Mouse (Mus musculus) gastrocnemius, adult 2 months (tissue): ENCODE data around the gene Sh3glb2. TPM values are rescaled to one million over a fixed set of nuclear protein-coding genes. Genes with fewer than 3 reads are reported as not detected.

ENCODE experiments used
- DNase-seq: peaks from one replicate; pipeline ENCODE4 v3.0.0; 2022
- H3K27ac ChIP-seq: fragments of 200-600 bp; 2 replicates; pipeline ENCODE4 v1.8.1; 2022; ENCODE audit warnings: mild to moderate bottlenecking
- H3K4me3 ChIP-seq: fragments of 200-600 bp; 2 replicates; pipeline ENCODE4 v1.8.1; 2022; ENCODE audit warnings: mild to moderate bottlenecking, moderate library complexity
- CTCF ChIP-seq: fragments of 200-600 bp; IDR thresholded peaks from 2 replicates; pipeline ENCODE4 v1.8.1; 2022; ENCODE audit warnings: antibody characterized with exemption, mild to moderate bottlenecking, moderate library complexity
- intact Hi-C: fragments of 180-260 bp; cut with DNase I; formaldehyde crosslinking; loops from one replicate; pipeline ENCODE4 v1.15.1; 2025
- total RNA-seq, 2 experiments: library from RNA; stranded (reverse); gene quantifications; 2 replicates each; pipeline ENCODE4 v1.2.3; 2021

Sh3glb2 gene
- total RNA-seq, 2 experiments from 2014 or later = 12.7 to 18.8 TPM

DNA sequence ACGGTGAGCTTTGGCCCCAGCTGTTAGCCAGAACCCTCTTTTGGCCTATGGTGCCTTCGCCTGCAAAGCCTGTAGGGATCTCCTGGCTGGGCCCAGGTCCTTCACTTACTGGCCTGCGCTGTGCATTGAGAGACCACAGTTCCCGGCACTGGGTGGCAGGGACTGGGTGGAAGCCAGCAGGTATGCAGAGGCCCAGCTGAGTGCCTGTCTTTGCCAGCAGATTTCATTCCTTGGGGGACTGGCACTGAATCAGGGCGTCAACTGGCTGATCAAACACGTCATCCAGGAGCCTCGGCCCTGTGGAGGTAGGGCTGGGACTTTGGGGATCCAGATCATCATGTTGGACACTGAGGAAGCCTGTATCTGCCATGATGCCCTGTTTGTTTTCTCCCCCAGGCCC, 36.6 kb upstream of the Sh3glb2 start:
- no peak overlapping the region for H3K27ac ChIP-seq
- peak; percentile 21 for DNase-seq
- TF ChIP-seq CTCF = no peak
- no peak overlapping the region for H3K4me3 ChIP-seq
- intact Hi-C loops = no loop called here

DNA sequence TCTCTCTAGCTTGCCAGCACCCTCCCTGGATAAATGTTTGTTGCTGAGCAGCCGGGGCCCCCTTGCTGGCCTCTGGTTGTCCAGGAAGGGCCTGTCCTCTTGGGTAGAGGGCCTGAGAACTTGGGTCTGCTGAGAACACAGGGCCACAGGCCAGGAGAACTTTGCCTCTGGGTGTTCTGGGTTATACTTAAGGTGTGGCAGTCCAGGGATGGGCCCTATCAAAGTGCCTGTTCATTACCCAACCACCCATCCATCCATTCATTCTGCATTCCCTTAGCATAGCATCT, 34.2 kb upstream of the Sh3glb2 start:
- intact Hi-C loops = no loop called here
- peak overlapping the region; percentile 83 for H3K4me3 ChIP-seq
- TF ChIP-seq CTCF = no peak
- no peak for DNase-seq
- H3K27ac ChIP-seq = peak overlapping the region; percentile 93

DNA sequence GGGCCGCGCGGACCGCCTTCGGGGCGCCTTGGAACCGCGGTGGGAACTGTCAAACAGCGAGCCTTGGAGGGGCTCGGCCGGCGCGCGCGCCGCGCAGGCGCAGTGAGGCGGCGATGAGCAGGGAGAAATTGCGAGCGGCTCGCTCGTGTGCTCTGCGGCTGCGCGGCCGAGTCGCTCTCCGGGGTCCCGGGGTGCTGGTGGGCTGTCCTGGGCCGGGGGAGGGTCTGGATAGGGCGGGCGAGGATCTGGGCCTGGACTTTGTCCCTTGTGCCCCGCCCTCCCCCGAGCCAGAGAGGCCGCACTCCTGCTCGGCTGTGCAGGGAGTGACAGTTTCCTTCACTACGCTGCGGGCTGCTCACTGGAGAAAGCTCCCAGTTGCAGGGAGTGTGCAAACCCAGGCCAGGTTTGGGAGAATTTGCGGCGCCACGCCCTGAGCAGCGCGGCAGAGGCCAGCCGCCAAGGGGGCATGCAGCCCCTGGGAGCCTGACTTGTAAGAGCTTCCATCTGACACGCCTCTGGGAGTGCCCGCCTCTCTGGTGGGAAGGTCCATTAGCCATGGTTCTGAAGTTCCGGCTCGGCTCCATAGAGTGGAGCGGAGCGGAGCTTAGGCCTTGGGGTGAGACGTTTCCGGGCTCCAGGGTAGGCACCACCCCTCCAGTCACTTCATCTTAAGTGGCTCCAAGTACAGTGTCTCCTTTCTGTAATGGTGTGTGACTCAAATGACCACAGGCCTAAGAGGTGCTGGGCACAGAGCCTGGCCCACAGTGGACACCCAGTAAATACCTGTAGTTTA, 33.6 kb upstream of the Sh3glb2 start:
- peak; percentile 89 for DNase-seq

DNA sequence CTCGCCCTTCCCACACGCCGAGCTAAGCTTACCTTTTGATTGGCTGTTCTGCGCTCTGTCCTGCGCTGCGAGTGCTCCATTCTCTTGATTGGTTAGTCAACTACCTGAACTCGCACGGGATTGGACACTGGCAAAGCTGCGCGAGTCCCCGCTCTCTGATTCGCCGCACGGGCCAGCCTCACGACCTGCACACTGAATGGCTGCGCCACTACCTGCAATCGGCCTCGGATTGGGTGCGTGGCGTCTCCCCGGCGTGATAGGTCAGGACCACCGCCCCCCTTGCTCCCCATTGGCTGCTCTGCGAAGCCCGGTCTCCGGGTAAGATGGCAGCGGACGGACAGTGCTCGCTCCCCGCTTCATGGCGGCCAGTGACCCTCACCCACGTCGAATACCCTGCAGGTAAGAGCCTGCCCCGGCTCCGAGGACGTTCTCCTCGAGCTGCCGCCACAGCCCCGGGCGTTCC, 33.0 kb upstream of the Sh3glb2 start, which contains the start of gene Dolpp1:
Gene Dolpp1 (plus strand): TSS at position 141 of the 463 bp plus-strand sequence.
- intact Hi-C loops = no loop called here
- H3K4me3 ChIP-seq = peak within 1 kb of the TSS; percentile 83
- TF ChIP-seq CTCF = no peak
- DNase-seq = peak; percentile 99
- peak within 1 kb of the TSS; percentile 93 for H3K27ac ChIP-seq

More for the DNA sequence above, 33.6 kb upstream of the Sh3glb2 start:
- TF ChIP-seq CTCF = no peak
- peak overlapping the region; percentile 83 for H3K4me3 ChIP-seq
- intact Hi-C loops = no loop called here
- peak overlapping the region; percentile 93 for H3K27ac ChIP-seq

DNA sequence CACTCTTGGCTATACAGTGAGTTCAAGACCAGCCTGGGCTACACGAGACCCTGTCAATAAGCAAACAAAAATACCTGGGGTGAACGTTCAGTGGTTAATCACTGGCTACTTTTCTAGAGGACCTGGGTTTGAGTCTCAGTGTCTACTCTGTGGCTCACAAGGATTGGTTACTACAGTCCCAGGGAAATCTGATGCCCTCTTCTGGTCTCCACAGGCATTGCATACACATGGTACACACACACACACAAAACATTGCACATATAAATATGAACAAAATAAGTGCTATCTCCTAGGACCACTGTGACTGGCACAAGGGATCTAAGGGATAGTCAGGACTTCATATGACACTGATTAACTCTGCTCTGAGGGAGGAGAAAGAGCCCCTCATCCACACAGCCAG, 29.9 kb upstream of the Sh3glb2 start:
- no peak for DNase-seq
- intact Hi-C loops = no loop called here

DNA sequence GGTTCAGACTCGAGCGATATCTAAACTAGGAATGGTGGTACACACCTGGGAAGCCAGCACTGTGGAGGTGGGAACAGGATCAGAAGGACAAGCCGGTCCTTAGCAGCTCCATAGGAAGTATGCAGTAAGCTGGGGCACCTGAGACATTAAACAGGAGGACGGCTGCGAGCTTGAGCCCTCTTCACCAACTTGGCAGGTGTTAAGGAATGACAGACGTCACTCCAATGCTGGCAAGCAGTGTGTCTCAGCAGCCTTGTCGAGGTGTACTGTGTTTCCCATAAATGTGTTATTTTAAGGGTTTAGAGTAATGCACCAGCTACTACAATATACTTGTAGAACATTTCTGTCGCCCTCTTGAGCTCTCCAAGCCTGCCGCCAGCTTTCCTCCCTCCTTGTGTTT, 27.8 kb upstream of the Sh3glb2 start:
- peak overlapping the region; percentile 49; the same call in 1 of the 2 replicates for H3K27ac ChIP-seq
- no peak for DNase-seq
- H3K4me3 ChIP-seq = no peak overlapping the region
- TF ChIP-seq CTCF = no peak
- intact Hi-C loops = no loop called here

More for the DNA sequence above, 29.9 kb upstream of the Sh3glb2 start:
- no peak overlapping the region for H3K27ac ChIP-seq
- TF ChIP-seq CTCF = peak; percentile 23; the same call in 1 of the 2 replicates
- H3K4me3 ChIP-seq = no peak overlapping the region

DNA sequence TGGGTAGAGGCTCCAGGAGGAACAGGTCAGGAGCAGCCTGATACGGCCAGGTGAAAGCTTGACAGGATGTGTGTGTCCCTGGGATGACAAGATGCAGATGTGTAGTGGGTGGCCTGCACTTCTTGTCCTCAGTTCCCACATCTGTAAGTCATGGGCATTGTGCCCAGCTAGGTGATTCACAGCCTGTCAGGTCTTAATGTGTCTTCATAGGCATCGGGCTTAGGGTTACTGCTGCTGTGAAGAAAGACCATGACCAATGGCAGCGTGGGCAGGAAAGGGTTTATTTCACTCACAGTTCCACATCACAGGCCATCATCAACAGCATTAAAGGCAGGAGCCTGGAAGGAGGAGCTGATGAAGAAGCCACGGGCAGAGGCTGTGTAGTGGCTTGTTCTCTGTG, 26.5 kb upstream of the Sh3glb2 start:
- intact Hi-C loops = no loop called here
- no peak for TF ChIP-seq CTCF
- no peak for DNase-seq
- H3K4me3 ChIP-seq = no peak overlapping the region
- no peak overlapping the region for H3K27ac ChIP-seq

DNA sequence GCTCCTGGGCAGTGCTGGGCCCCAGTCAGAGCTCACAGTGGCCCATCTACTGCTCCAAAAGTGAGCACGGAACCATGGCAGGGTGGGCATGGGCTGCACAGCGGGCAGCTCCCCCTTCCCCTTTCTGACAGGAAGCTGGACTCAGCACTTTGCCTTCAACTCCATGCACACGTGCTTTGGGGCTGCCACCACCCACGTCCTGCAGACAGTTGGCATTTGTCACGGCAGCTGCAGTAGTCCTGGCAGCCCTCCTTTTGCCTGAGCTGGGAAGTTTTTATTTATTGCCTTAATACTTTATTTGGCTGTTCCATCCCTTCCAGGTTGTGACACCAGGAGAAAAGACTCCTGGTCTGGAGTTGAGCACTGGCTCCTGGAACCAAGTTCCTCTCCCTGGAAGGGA, 25.7 kb upstream of the Sh3glb2 start:
- H3K4me3 ChIP-seq = no peak overlapping the region
- no peak for DNase-seq
- H3K27ac ChIP-seq = peak overlapping the region; percentile 49; the same call in 1 of the 2 replicates
- TF ChIP-seq CTCF = no peak
- intact Hi-C loops = no loop called here

DNA sequence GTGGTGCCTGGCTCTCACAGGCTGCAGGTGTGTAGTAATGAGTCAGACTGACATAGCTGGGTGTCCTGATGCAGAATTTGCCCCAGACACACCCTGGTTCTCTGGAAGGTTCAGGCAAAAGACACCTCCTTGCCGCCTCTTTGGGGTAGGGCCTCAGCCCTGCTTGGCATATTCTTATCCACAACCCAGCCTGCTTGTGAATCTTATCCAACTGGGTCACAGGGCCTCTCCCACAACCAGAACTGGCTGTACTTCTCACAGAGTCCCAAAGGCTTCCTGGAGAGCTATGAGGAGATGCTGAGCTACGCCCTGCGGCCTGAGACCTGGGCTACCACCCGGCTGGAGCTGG, 22.2 kb upstream of the Sh3glb2 start:
- no peak for TF ChIP-seq CTCF
- intact Hi-C loops = no loop called here
- no peak overlapping the region for H3K4me3 ChIP-seq
- DNase-seq = peak; percentile 63
- peak overlapping the region; percentile 53 for H3K27ac ChIP-seq

DNA sequence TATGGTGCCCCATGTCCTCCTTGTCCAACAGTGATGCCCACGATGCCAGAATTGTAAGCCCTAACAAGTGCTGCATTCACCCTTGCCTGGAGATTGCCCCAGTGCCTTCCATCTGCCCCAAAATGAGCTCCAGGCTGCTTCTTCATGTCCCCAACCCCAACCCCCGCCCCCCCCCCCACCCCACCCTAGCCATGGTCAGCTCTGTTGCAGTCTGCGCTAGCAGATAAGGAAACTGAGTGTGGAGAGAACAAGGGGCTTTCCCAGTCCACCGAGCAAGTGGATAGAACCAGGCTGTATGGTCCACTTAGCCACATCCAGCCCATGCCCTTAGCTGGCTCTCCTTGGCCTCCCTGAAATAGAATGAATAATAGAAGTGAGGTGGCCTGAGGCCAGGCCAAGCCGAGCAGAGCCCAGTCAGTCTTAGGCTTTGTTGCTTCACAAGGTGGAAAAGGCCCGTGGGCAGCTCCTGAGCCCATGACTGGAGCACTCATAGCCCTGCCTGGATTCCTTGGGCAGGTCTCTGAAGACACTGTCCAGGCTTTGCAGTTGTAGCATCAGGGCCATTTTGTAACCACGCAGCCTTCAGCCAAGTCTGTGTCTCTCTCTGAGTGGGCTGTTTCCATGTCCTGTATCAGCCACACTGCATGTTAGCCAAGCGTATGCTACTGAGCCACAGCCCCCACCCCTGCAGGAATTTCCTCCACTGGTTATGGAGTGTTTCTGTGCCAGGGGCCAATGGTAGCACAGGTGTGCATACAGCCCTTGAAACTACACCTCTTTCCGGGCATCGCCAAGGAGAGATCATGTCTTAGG, 21.6 kb upstream of the Sh3glb2 start:
- DNase-seq = no peak
- Histone ChIP-seq H3K4me3 (no peak overlapping the region), H3K27ac (peak overlapping the region; percentile 53)
- no peak for TF ChIP-seq CTCF
- intact Hi-C loops = no loop called here

DNA sequence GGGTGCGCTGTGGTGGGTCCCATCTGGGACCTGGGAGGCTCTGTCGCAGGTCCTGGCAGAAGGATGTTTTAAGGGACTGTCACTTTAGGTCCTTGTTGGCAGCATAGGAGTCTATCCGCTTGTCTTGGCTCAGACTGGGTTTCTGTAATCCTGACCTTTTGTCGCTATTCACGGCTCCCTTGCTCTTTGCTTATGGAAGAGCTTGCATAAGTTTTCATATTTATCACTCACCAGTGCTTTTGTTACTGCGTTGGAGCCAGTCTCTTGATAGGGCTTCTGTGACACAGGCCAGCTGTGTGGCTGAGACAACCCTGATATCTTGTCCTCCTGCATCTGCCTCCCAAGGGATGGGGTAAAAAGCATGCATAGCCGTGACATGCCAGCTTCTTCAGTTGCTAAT, 20.2 kb upstream of the Sh3glb2 start:
- Histone ChIP-seq H3K4me3 (no peak overlapping the region), H3K27ac (no peak overlapping the region)
- no peak for TF ChIP-seq CTCF
- DNase-seq = no peak
- intact Hi-C loops = no loop called here

DNA sequence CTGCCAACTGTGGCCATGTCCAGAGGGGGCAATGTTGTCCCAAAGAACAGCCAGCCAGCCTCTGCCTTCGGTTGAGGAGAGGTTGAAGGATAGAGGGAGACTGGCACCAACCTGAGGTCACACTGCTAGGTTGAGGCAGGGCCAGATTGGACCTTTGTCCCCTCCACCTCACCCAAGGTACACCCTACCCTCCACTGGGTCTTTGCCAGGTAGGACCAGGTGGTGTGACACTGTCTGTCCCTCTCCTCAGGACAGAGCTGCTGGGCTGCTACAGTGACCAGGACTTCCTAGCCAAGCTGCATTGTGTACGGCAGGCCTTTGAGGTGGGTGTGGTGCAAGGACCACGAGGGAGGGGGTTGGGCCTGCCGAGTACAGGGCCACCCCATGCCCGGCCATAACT, 18.6 kb upstream of the Sh3glb2 start:
- Histone ChIP-seq H3K27ac (no peak overlapping the region), H3K4me3 (no peak overlapping the region)
- no peak for DNase-seq
- intact Hi-C loops = no loop called here
- TF ChIP-seq CTCF = no peak

DNA sequence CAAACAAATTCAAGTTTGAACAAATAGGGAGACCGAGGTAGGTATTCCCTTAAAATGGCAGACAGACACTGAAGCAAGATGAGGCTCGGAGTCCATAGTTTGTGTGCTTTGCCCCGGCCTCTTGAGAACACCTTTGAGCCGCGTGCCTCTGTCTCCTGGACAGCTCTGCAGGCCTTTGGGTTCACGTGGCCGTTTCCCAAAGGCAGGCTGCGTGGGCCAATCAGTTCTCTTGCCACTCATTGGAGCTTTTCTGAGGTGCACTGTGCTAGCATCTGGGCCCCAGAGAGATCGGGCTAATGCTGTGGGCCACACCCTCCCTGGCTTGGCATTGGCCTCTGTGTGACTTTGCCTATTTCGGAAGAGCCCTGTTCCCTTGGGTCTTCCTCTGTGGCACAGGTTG, 16.8 kb upstream of the Sh3glb2 start:
- no peak for TF ChIP-seq CTCF
- intact Hi-C loops = no loop called here
- H3K4me3 ChIP-seq = no peak overlapping the region
- no peak overlapping the region for H3K27ac ChIP-seq
- no peak for DNase-seq

DNA sequence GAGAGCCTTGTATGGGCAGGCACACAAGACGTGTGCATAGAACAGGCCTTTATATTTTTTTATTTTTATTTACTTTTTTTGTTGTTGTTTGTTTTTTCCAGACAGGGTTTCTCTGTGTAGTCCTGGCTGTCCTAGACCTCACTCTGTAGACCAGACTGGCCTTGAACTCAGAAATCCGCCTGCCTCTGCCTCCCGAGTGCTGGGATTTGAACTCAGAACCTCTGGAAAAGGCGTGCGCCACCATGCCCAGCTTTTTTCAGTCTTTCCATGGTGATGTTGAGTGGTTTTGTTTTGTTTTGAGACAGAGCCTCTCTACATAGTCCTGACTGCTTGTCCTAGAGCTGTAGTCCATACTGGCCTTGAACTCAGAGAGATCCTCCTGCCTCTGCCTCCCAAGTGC, 13.6 kb upstream of the Sh3glb2 start:
- intact Hi-C loops = no loop called here
- DNase-seq = no peak
- TF ChIP-seq CTCF = no peak
- H3K4me3 ChIP-seq = no peak overlapping the region
- no peak overlapping the region for H3K27ac ChIP-seq
